Mouse (Mus musculus): ENCODE results near the gene Gnat2. TPM values are rescaled to one million over a fixed set of nuclear protein-coding genes. Genes with fewer than 3 reads are reported as not detected.

The Gnat2 gene
- total and polyA plus RNA-seq, 3 experiments: 0.11 TPM; not detected in 2

- intact Hi-C loops (cut with DNase I): no loop called here
- Histone ChIP-seq H3K27ac (no peak overlapping the region), H3K36me3 (ENCODE audit: control insufficient read depth, insufficient read depth, low read length) (0 out of 2 replicates have a peak, but pooled peaks cover 2% of the 10 kb centered on the region), H3K79me2 (replicated peaks; ENCODE audit: control insufficient read depth, insufficient read depth, low read length) (no peaks in the 10 kb centered on the region), H3K9ac (ENCODE audit: low read depth, low read length) (no peak overlapping the region), H3K4me3 (no peak overlapping the region), H3K4me1 (ENCODE audit: control insufficient read depth, insufficient read depth, low read length) (peaks cover 1% of the 10 kb centered on the region), H3K27me3 (ENCODE audit: control insufficient read depth, insufficient read depth, low read length) (no peaks in the 10 kb centered on the region)
- WGBS: 74% methylated on average over 5 of the region's 5 CpGs
- TF ChIP-seq EP300 (IDR thresholded peaks at IDR 0.05; ENCODE audit: insufficient read depth, low read depth, low read length): no peak
- no peak for DNase-seq
Measured at GRCm38 (mm10) chr3:108123242-108123641, 30.7 kb downstream of the Gnat2 start.

GRCm38 (mm10) chr3:108124131-108124530, 31.5 kb downstream of the Gnat2 start:
- TF ChIP-seq CTCF (IDR thresholded peaks at IDR 0.05) (no peak), POLR2A (IDR thresholded peaks at IDR 0.05; ENCODE audit: insufficient read depth, low read depth, low read length) (no peak), EP300 (IDR thresholded peaks at IDR 0.05; ENCODE audit: insufficient read depth, low read depth, low read length) (no peak)
- Histone ChIP-seq H3K4me3 (no peak overlapping the region), H3K9ac (ENCODE audit: low read depth, low read length) (no peak overlapping the region), H3K79me2 (replicated peaks; ENCODE audit: control insufficient read depth, insufficient read depth, low read length) (0 out of 2 replicates have a peak, but pooled peaks cover 1% of the 10 kb centered on the region), H3K27me3 (ENCODE audit: control insufficient read depth, insufficient read depth, low read length) (no peaks in the 10 kb centered on the region), H3K36me3 (ENCODE audit: control insufficient read depth, insufficient read depth, low read length) (0 out of 2 replicates have a peak, but pooled peaks cover 2% of the 10 kb centered on the region), H3K27ac (no peak overlapping the region), H3K4me1 (ENCODE audit: control insufficient read depth, insufficient read depth, low read length) (peaks cover 1% of the 10 kb centered on the region)
- no peak for DNase-seq
- intact Hi-C loops (cut with DNase I): no loop called here
- 71% methylated on average over 1 of the region's 1 CpGs for WGBS

- Histone ChIP-seq H3K4me1 (ENCODE audit: control insufficient read depth, insufficient read depth, low read length) (peaks cover 2% of the 10 kb centered on the region), H3K36me3 (ENCODE audit: control insufficient read depth, insufficient read depth, low read length) (peaks cover 4% of the 10 kb centered on the region; the same call in 1 of the 2 replicates), H3K79me2 (replicated peaks; ENCODE audit: control insufficient read depth, insufficient read depth, low read length) (peaks cover 8% of the 10 kb centered on the region), H3K9ac (ENCODE audit: low read depth, low read length) (no peak overlapping the region), H3K4me3 (no peak overlapping the region), H3K27ac (no peak overlapping the region), H3K27me3 (ENCODE audit: control insufficient read depth, insufficient read depth, low read length) (no peaks in the 10 kb centered on the region)
- no peak for DNase-seq
- TF ChIP-seq POLR2A (IDR thresholded peaks at IDR 0.05; ENCODE audit: insufficient read depth, low read depth, low read length): no peak
- TF ChIP-seq EP300 (IDR thresholded peaks at IDR 0.05; ENCODE audit: insufficient read depth, low read depth, low read length): no peak
- no peak for TF ChIP-seq CTCF (IDR thresholded peaks at IDR 0.05)
- intact Hi-C loops (cut with DNase I): no loop called here
- 87% methylated on average over 3 of the region's 3 CpGs for WGBS
Measured at GRCm38 (mm10) chr3:108126327-108126726, 33.7 kb downstream of the Gnat2 start.

- no peak overlapping the region for H3K27ac ChIP-seq
- TF ChIP-seq CTCF (IDR thresholded peaks at IDR 0.05): no peak
- TF ChIP-seq POLR2A (IDR thresholded peaks at IDR 0.05; ENCODE audit: insufficient read depth, low read depth, low read length): no peak
- no peak for TF ChIP-seq EP300 (IDR thresholded peaks at IDR 0.05; ENCODE audit: insufficient read depth, low read depth, low read length)
- no peak for DNase-seq
- peaks cover 10% of the 10 kb centered on the region for H3K79me2 ChIP-seq (replicated peaks; ENCODE audit: control insufficient read depth, insufficient read depth, low read length)
- no peaks in the 10 kb centered on the region for H3K27me3 ChIP-seq (ENCODE audit: control insufficient read depth, insufficient read depth, low read length)
- no peak overlapping the region for H3K4me3 ChIP-seq
- H3K36me3 ChIP-seq (ENCODE audit: control insufficient read depth, insufficient read depth, low read length): peaks cover 6% of the 10 kb centered on the region; the same call in 1 of the 2 replicates
- 71% methylated on average over 5 of the region's 5 CpGs for WGBS
- peaks cover 10% of the 10 kb centered on the region for H3K4me1 ChIP-seq (ENCODE audit: control insufficient read depth, insufficient read depth, low read length)
- intact Hi-C loops (cut with DNase I): no loop called here
- no peak overlapping the region for H3K9ac ChIP-seq (ENCODE audit: low read depth, low read length)
Measured at GRCm38 (mm10) chr3:108128520-108128919, 35.9 kb downstream of the Gnat2 start.

- H3K27ac ChIP-seq: no peak overlapping the region
- H3K9ac ChIP-seq (ENCODE audit: low read depth, low read length): no peak overlapping the region
- peaks cover 10% of the 10 kb centered on the region for H3K4me1 ChIP-seq (ENCODE audit: control insufficient read depth, insufficient read depth, low read length)
- H3K36me3 ChIP-seq (ENCODE audit: control insufficient read depth, insufficient read depth, low read length): peaks cover 10% of the 10 kb centered on the region; the same call in 1 of the 2 replicates
- WGBS: 79% methylated on average over 4 of the region's 4 CpGs
- intact Hi-C loops (cut with DNase I): no loop called here
- H3K79me2 ChIP-seq (replicated peaks; ENCODE audit: control insufficient read depth, insufficient read depth, low read length): peaks cover 13% of the 10 kb centered on the region
- DNase-seq: no peak
- no peak for TF ChIP-seq EP300 (IDR thresholded peaks at IDR 0.05; ENCODE audit: insufficient read depth, low read depth, low read length)
- no peak for TF ChIP-seq CTCF (IDR thresholded peaks at IDR 0.05)
- no peak for TF ChIP-seq POLR2A (IDR thresholded peaks at IDR 0.05; ENCODE audit: insufficient read depth, low read depth, low read length)
- no peak overlapping the region for H3K4me3 ChIP-seq
- H3K27me3 ChIP-seq (ENCODE audit: control insufficient read depth, insufficient read depth, low read length): no peaks in the 10 kb centered on the region
Measured at GRCm38 (mm10) chr3:108129367-108129766, 36.8 kb downstream of the Gnat2 start.

GRCm38 (mm10) chr3:108129804-108130203, 37.2 kb downstream of the Gnat2 start:
- Histone ChIP-seq H3K27ac (no peak overlapping the region), H3K36me3 (ENCODE audit: control insufficient read depth, insufficient read depth, low read length) (peaks cover 10% of the 10 kb centered on the region; the same call in 1 of the 2 replicates), H3K4me1 (ENCODE audit: control insufficient read depth, insufficient read depth, low read length) (peaks cover 11% of the 10 kb centered on the region), H3K9ac (ENCODE audit: low read depth, low read length) (no peak overlapping the region), H3K27me3 (ENCODE audit: control insufficient read depth, insufficient read depth, low read length) (no peaks in the 10 kb centered on the region), H3K4me3 (no peak overlapping the region), H3K79me2 (replicated peaks; ENCODE audit: control insufficient read depth, insufficient read depth, low read length) (peaks cover 13% of the 10 kb centered on the region)
- intact Hi-C loops (cut with DNase I): no loop called here
- no peak for TF ChIP-seq POLR2A (IDR thresholded peaks at IDR 0.05; ENCODE audit: insufficient read depth, low read depth, low read length)
- TF ChIP-seq EP300 (IDR thresholded peaks at IDR 0.05; ENCODE audit: insufficient read depth, low read depth, low read length): no peak
- TF ChIP-seq CTCF (IDR thresholded peaks at IDR 0.05): no peak
- WGBS: 66% methylated on average over 4 of the region's 4 CpGs
- no peak for DNase-seq

Data from heart, adult 2 months (tissue).